Mouse (Mus musculus): ENCODE data around the gene Zranb2. TPM values are rescaled to one million over a fixed set of nuclear protein-coding genes. Genes with fewer than 3 reads are reported as not detected.

Gene Zranb2
- polyA plus RNA-seq, 1 experiment from 2014 or later: 94.0 TPM

GRCm38 (mm10) chr3:157578469-157579170 is 44.7 kb downstream of the Zranb2 start:
- DNase-seq (ENCODE audit: low spot score): no peak

GRCm38 (mm10) chr3:157579376-157579775 is 45.4 kb downstream of the Zranb2 start:
- DNase-seq (ENCODE audit: low spot score): no peak

- DNase-seq (ENCODE audit: low spot score): no peak
Measured at GRCm38 (mm10) chr3:157580299-157580698, 46.3 kb downstream of the Zranb2 start.

- no peak for DNase-seq (ENCODE audit: low spot score)
Measured at GRCm38 (mm10) chr3:157581755-157582154, 47.8 kb downstream of the Zranb2 start.

GRCm38 (mm10) chr3:157582626-157583405 is 48.9 kb downstream of the Zranb2 start:
- no peak for DNase-seq (ENCODE audit: low spot score)

GRCm38 (mm10) chr3:157597837-157598379 is 63.9 kb downstream of the Zranb2 start:
- DNase-seq (ENCODE audit: low spot score): no peak

MicroRNA genes within 50 kb of the gene (microRNA counts, 519-probe panel; counts per million panel counts)
- 473 counts per million, percentile 71 among the panel's probes with 10 or more counts for microRNA mmu-miR-186

Small RNA genes lying within 50 kb of the gene (microRNA-seq; reads per million reads assigned to microRNA genes)
- gene Mir186 (ENCODE audit: borderline number of aligned reads): 1,044 reads per million, percentile 72 among the genes with 10 or more reads in this experiment

Other genes starting within 250 kb of the Zranb2 start
- 2.8 and 3.4 TPM in 2 replicates for gene Ptger3, start 32.7 kb downstream of the Zranb2 start, polyA plus RNA-seq (2015; fragmentation: Nextera tagmentation; extraction: Ambion mirVana)